Mouse (Mus musculus): ENCODE measurements at regions not wholly inside any gene's neighbourhood (a gene's known extent, or its start where the extent isn't known, plus 50 kb on each side); places are given as distances from the start of the nearest gene placed in this dataset.

DNA sequence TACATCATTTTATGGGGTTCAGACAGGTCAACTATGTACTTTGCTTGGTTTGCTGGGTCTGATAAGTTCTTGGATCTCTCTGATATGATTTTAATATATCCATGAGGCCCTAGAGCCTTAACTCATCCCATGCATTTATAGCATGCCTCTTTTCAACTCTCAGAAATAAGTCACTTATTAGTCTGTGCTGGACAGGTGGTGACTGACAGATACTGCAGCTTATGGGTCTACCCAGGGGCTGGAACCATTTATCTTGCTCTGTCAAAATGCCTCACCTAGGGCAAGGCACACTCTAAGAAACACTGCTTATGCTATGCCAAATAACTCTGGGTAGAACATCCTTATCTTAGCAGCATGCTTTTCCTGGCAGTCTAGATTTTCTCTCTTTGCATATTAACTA, 225.6 kb downstream of the Mbnl1 start:
- DNase-seq = no peak

DNA sequence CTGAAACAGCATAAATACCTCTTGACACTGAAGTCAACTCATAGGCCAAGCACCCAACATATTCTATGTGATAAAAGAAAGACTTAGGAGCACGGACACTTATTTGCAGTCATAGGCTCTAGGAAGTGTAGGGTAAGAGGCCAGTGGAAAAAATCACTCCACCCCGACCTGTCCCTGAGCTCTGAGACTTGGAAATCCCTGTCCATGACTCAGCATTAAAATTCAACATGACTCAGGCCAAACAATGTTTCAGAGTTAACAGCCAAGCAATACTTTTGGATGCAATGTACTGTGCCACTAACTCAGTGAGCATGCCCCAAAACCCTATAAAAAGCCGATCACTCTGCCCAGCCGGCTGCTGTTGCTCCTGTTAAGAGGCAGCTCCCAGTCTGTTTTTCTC, 234.5 kb downstream of the Mbnl1 start:
- DNase-seq = no peak

DNA sequence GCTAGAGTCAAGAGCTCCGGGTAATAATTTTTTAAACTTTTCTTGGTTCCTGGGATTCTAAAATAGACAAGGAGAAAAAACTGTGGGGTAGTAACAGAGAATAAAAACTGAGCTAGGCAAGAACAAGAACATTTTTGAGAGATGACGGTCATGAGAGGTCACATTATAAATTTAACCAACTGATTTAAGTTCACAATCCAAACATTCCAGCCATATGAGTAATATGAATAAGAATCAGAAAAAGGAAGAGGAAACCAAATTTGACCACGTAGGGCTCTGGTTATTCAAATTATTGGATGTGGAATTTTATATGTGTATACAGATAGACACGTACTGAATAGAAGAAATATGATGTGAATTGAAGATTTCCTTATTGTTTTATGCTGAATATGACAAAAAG, 240.3 kb downstream of the Mbnl1 start:
- no peak for DNase-seq

DNA sequence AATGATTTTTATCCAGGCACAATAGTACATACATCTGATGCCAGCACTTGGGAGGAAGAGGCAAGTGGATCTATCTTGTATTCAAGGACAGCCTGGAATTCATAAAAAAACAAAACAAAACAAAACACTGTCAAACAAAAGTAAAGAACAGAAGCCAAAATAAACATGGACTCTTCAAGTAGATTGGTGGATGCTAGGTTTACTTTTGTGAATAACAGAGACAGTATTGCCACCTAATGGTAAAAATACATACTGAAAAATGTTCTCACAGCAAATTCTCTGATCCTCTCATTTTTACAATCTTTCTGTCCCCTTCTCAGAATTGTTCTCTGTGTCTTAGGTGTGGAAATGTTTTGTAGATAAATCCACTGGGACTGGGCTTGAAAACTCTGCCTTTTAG, 247.7 kb downstream of the Mbnl1 start:
- no peak for DNase-seq

DNA sequence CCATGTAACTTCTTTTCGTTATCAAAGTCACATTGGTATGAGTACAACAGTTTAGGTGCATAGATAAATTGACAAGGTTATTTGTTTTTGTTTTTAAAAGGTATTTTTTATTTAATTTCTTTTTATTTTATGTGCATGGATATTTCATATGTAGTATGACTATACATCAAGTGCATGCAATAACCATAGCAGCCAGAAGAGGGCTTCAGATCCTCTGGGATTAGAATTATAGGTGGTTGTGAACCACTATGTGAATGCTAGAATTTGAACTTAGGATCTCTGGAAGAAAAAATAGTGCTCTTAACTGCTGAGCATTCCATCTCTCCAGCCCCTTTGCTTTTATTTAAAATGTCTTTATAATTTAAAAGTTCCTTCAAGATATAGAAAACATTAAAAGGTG, 258.7 kb downstream of the Mbnl1 start:
- peak; percentile 3 to 4 for DNase-seq

DNA sequence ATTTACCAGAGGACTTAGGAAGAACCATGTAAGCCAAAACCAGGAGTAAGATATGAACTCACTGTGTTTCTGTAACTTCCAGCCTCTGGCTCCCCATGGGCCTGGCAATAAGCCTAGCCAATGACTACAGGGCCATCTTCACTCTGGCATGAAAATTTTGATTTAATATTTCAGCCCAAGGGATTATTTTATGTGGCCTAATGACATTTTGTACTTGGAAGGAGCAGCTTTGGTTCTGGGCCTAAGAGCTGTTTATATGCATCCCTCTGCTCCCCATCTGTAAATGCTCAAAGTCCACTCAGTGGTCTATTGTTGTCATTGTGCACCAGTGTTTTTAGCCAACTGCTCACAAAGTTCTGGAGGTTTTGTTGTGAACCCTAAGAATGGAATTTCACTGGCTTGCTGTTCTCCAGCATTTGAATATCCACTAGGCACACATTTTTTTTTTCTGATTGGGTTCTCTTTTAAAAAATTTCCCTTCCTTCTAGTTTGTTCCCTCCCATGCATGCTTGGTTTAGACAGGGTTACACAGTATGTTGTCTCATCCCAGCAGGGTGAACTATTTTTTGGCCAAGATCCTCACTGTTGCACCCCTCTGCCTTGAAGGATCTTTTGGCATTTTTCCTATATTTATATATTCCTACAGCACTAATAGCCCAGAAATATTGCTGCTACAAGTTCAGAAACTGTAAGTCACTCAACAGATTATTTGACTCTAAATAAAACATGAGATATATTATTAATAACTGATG, 261.9 kb upstream of the P2ry1 start:
- peak; percentile 8 to 42 for DNase-seq

DNA sequence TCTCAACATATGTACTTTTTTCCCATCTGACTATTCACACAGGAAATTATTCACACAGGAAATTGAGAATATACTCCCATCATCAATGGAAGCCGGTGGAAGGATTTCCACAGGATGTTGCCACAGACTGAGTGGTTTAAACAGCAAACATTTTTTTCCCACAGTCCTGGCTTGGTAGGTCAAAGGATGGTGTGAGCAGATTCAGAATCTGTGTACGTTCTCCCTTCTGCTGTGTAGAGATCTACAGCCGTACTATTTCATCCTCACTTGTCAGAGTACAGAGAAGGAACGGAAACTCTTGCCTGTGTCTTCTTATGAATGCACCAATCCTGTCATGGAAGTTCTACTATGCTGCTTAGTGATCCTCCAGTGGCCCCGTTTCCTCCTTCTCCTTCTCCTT, 261.2 kb upstream of the P2ry1 start:
- DNase-seq = no peak

DNA sequence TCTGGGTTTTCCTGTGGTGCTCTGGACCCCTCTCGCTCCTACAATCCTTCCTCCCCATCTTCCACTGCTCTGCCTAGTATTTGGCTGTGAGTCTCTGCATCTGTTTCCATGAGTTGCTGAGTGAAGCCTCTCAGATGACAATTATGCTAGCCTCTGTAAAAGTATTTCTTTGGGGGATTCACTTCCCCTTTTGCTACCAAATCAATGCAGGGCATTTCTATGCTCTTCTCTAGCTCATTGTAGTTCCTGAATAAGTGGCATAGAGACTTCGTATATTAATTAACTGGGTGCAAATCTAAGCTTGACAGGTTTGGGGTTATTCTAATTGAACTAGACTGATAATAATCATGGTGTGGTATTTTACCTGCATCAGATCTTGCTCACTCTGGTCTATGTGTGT, 260.4 kb upstream of the P2ry1 start:
- DNase-seq = no peak

DNA sequence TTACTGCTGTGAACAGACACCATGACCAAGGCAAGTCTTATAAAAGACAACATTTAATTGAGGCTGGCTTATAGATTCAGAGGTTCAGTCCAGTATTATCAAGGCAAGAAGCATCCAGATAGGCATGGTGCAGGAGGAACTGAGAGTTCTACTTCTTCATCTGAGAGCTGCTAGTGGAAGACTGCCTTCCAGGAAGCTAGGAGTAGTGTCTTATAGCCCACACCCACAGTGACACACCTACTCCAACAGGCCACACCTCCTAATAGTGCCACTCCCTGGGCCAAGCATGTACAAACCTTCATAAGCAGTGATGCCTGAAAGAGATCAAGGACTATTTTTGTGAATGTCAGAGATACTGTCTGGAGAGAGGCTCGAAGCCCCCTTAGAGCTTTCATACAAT, 257.5 kb upstream of the P2ry1 start:
- DNase-seq = no peak

DNA sequence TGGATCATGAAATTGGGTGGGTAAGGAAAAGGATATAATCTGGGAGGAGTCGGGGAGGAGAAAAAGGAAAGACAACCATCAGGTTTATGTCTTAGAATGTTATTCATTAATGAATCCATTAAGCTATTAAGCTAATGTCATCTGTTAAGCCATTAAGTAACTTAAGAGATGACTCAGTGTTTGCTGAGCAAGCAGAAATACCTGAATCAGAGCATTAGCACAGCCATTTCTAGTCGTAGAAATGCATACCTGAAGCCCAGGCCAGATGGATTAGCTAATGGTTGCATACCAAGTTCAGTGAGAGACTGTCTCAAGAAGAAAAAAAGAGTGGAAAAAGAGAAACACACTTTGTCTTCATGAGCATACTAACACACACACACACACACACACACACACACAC, 244.0 kb upstream of the P2ry1 start:
- DNase-seq = no peak

DNA sequence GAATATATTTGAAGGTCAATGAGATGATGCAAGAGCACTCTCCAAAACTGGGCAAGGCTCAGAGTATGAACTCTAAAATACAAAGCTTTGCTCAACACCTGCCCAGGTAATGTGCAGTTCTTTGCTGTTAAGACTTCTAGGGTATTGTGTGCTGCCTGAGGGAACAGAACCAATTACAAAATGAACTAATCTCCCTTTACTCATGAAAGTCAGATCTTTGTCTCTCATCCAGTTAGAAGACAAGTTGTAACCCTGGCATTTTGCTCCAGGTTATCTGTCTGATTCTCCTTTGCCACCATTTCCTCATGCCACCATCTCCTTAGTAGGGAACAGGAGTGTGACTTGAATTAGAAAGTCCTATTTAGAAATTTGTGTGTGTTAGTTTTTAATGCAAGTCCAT, 243.5 kb upstream of the P2ry1 start:
- no peak for DNase-seq

DNA sequence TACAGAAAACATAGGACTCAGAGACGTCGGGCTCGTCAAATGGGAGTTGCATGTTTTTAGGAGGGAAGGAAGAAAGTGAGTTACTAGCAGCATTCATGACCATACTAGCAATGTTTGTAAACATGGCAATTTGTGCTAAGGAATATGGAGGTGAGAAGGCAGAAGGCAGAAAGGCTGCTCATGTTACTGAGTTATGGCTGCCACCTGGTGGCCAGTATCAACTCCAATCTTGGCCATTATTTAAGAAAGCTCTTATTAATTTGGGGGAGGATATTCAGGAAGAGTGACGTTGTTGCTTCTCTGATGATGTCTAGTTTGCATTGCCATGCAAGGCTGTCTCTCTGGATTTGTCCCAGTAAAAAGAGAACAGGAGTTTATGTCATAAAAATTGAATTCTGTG, 239.7 kb upstream of the P2ry1 start:
- peak; percentile 63 to 64 for DNase-seq

DNA sequence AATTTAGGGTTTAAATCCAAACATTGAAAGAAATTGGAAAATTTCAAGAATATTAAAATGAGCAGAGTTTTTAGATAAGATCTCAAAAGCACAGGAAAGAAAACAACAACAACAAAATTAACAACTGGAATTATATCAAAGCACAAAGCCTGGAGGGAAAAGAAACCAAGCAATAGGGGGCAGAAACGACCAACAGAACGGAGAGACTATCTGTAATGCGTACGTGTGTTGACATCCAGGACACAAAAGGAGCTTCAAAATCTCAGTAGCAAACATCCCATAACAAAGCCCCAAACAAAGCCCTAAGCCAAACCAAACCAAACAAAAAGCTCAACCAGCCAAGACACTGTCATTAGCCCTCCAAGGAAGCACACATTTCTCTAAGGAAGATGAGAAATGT, 237.5 kb upstream of the P2ry1 start:
- DNase-seq = no peak

DNA sequence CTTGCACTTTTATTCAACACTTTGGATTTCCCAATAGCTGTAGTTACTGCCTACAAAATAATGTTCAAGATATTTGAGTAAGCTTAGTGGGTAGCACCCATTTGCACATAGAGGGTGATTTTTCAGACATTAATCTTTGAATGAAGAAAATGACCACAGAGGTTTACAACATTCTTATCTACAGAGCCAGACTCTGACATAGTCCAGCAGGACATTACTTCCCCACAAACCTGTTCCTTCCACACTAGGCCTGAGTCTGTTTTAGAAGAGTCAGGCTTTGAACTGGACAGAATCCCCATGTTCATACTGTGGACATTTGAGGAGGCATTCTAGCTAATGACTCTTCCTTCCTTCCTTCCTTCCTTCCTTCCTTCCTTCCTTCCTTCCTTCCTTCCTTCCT, 233.6 kb upstream of the P2ry1 start:
- no peak for DNase-seq

DNA sequence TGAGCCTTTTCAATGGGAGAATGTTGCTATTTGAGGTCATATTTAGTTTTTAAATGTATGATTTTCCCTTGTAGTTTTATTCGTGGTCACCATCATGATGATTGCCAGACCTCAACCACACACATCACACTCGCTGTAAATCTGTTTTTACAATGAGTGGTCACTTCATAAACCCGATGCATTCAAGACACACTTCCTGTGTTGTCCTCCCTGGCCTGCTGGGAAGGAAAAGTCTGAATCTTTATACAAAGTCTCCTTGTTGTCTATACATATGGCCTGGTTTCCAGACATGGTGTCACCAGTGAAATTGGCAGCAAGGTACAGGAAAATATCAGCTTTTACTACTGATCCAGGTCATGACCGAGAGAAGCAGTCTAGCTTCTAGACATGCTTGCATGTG, 230.7 kb upstream of the P2ry1 start:
- DNase-seq = no peak

DNA sequence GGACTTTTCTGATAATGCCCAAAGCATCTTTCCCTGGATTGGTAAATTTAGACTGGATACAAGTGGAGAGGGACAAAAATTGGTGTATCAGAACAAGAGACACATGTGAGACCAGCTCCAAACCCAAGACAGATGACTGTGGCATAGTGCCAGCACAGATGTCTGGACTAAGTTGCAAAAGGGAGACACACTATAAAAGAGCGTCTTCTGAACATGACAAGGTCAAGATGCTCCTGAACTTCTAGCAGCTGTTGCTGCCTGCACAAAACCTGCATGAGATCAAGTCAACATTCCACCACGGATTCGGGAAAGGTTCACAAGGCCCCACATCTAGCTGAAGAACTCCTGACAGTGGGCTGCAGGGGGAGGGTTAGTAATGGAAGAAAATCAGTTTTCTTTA, 229.2 kb upstream of the P2ry1 start:
- peak in 1 of 2 experiments; percentile 5 for DNase-seq

DNA sequence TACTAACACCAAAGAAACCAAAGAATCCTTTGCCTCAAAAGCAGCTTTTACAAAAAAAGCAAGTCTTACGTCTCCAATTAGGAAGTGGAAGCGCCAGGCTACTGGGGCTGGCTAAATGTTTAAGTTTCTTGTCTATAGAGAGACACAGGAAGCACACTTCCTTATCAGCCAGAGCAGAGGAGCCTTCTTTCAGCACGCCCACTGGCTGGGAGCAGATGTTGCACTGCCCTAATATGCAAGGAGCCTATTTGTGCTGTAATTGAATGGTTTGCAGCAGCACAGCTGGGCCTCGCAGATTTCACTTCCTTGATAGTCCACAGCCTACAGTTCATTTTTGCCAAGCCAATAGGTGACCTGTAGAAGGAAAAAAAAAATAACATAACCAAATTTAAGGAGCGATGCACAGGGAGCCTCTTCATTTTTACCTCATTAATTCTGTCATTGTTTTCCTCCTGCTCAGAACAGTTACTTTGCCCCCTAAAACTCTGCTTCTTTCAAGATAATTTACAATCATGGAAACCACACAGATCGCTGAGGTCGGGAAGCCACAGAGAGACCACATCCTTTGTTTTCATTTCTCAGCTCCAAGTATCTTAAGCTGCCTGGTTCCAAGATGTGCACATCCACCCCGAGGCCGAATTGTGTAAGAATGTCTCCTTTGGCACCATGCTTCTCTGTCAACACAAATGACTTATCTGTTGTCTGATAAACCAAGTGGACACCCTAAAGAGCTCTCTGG, 217.3 kb upstream of the P2ry1 start:
- DNase-seq = no peak

DNA sequence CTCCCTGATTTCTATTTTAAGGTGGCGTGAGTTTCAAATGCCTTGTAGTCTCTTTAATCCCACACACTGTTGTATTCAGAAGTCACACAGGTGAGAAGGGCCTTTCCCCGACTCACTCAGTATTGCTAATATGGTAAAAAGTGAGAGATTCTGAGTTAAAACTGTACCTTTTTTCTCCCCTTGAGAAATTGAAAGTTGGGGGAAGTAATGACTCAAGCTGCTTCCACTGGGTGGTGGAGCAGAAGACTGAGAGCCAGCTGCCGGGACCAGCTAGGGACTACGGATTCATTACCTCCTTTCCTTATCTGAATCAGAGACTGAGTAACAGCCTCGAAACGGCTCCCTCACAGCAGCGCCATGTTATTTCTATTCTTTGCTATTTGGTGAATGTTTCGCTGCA, 214.6 kb upstream of the P2ry1 start:
- DNase-seq = no peak

DNA sequence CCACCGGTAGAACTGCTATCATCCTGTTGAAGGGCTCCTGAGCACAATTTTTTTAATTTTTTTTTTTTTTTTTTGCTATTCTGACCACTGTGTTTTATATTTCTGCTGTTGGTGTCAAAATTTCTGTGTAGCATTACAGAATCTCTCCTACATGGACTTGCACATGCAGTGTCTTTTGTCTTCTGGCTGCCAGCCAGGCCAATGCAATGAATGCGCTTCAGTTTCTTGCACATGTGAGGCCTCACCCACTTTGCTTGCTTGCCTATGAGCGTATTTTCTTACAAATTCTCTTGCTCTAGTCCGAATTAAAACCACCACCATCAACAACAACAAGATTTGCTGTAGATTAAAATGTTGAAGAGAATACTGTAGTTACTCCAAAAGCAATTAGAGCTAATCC, 213.2 kb upstream of the P2ry1 start:
- peak; percentile 17 to 43 for DNase-seq

DNA sequence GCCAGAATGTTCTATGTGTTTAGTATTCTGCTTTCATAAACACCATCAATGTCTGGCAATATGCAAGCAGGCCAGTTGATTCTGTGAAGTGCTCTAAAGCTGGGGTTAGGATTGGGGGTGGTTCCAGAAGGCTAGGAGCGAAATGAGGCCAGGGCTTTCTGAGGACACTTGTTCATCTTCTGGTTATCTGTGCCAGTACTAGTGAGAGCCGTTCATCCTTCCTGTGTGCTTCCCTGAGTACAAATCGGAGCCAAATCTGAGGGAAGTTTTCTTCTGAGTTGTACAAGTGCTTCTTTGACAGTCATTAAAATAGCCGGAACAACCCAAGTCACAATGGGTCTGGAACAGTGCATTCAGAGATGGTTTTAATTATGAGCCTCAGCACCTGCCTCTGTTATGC, 210.4 kb upstream of the P2ry1 start:
- DNase-seq = peak in 1 of 2 experiments; percentile 4

DNA sequence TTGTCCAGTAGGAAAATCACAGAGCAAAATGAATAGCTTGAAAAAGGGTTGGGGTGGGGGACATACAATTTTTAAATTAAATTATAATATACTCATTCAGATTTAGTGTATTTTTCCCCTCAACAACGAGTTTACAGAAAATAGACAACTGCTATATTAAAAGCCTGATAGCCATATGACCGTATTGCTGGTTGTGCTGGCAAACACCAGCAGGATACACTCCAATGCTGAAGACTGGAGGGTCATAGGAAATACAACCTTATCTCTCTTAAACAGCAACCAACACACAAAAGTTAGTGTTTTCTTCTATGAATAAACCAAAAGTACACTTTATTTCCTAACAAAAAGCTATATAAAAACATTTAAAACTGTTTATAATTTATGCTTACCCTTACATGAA, 206.4 kb upstream of the P2ry1 start:
- no peak for DNase-seq

DNA sequence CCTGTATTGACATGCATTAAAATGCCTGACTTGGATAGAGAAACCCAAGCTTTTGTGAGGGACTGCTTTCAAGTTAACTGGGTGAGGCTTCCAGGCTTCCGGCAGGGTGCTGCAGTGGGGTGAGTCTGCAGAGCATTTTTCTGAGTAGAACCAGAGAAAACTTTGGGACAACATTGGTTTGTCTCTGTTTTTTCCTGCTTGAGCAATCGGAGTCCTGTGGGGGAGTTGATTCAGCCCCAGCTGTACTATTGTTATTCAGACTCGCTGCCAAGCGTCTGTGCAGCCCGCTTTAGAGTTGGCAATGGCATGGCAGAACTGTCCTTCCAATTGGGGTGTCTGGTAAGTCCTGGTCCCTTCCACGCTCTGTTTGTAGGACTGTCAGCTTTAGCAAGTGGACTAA, 204.8 kb upstream of the P2ry1 start:
- DNase-seq = peak; percentile 19 to 39

DNA sequence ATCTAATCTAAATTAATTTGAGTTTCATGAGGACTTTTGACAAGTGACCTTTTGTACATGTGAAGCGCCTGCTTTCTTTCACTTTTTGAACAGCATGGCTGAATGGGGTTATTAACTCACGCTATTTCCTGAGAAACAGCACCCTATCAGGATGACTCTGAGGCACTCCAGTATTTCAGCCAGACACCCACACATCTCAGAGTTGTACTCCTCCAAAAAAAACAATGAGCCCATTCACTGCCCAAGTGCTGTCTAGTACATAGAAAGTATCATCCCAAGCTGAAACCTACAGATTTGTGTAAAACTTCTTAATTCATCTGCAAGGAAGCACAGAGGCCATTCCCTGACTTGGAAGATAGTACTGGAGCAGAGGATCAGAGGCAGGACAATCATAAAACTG, 204.1 kb upstream of the P2ry1 start:
- DNase-seq = no peak

DNA sequence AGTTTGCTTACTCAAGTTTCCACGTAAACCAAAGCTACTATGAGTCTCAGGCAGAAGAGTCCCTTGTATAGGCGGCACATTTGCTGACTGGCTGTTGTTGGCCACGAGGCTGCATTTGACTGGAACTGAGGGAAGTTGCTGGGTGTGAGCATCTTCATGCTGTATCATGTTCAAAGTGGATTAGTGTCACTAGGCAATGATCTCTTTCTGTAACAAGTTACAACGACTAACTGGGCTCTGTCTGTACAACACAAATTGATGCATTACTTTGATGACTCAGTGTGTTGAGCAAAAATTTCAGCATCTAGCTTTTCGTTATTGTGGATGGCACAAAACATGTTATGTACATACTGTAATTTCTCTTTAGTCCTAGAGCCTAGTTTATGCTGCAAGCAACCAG, 203.7 kb upstream of the P2ry1 start:
- no peak for DNase-seq
